Mouse (Mus musculus) hindbrain, embryonic 13.5 days (tissue): ENCODE measurements at regions not wholly inside any gene's neighbourhood (a gene's known extent, or its start where the extent isn't known, plus 50 kb on each side); places are given as distances from the start of the nearest gene placed in this dataset.

Experiments used
- ATAC-seq: fragments of 200-750 bp; cut with Nextera tagmentation; 2 replicates; pipeline ENCODE4 v1.8.0; 2017; ENCODE audit warnings: moderate TSS enrichment; ENCODE audit not compliant: low FRiP score
- H3K27ac ChIP-seq: fragments of 300-500 bp; sonication (generic); 2 replicates; pipeline ENCODE4 v1.5.1; 2015; ENCODE audit warnings: inconsistent platforms, mild to moderate bottlenecking, moderate library complexity
- H3K27me3 ChIP-seq: fragments of 300-500 bp; sonication (generic); 2 replicates; pipeline ENCODE4 v1.6.1; 2015; ENCODE audit warnings: mild to moderate bottlenecking, inconsistent platforms
- H3K36me3 ChIP-seq: fragments of 300-500 bp; sonication (generic); 2 replicates; pipeline ENCODE4 v1.6.1; 2015; ENCODE audit warnings: mild to moderate bottlenecking, inconsistent platforms
- H3K4me1 ChIP-seq: fragments of 300-500 bp; sonication (generic); replicated peaks from 2 replicates; pipeline ENCODE4 v1.6.1; 2015; ENCODE audit warnings: inconsistent platforms
- H3K4me2 ChIP-seq: fragments of 300-500 bp; sonication (generic); 2 replicates; pipeline ENCODE4 v1.6.1; 2015; ENCODE audit warnings: inconsistent platforms, mild to moderate bottlenecking, moderate library complexity
- H3K4me3 ChIP-seq: fragments of 300-500 bp; sonication (generic); 2 replicates; pipeline ENCODE4 v1.5.1; 2015; ENCODE audit warnings: mild to moderate bottlenecking, inconsistent platforms
- H3K9ac ChIP-seq: fragments of 300-500 bp; sonication (generic); 2 replicates; pipeline ENCODE4 v1.6.1; 2015; ENCODE audit warnings: mild to moderate bottlenecking, inconsistent platforms
- H3K9me3 ChIP-seq: fragments of 300-500 bp; sonication (generic); 2 replicates; pipeline ENCODE4 v1.6.1; 2016; ENCODE audit warnings: inconsistent platforms
- WGBS: fragments of 180-500 bp; shearing (Covaris S2); methylation state at CpG from one replicate; pipeline ENCODE4 v1.1.7; 2015; 5-methylcytosine and 5-hydroxymethylcytosine counted together

- 83% methylated on average over 8 of the region's 8 CpGs for WGBS
- H3K9ac ChIP-seq = no peak overlapping the region
- no peaks in the 10 kb centered on the region for H3K4me1 ChIP-seq
- H3K9me3 ChIP-seq = no peaks in the 10 kb centered on the region
- H3K4me3 ChIP-seq = no peak overlapping the region
- H3K4me2 ChIP-seq = no peak overlapping the region
- no peak overlapping the region for H3K27ac ChIP-seq
- H3K36me3 ChIP-seq = no peaks in the 10 kb centered on the region
- no peaks in the 10 kb centered on the region for H3K27me3 ChIP-seq
- no peak for ATAC-seq
Observed at GRCm38 (mm10) chr13:32481444-32482058, 143.0 kb upstream of the Gmds start.

- Histone ChIP-seq H3K9ac (no peak overlapping the region), H3K36me3 (no peaks in the 10 kb centered on the region), H3K4me3 (no peak overlapping the region), H3K4me1 (no peaks in the 10 kb centered on the region), H3K9me3 (no peaks in the 10 kb centered on the region), H3K27me3 (no peaks in the 10 kb centered on the region), H3K27ac (no peak overlapping the region), H3K4me2 (no peak overlapping the region)
- ATAC-seq = no peak
- 69% methylated on average over 4 of the region's 4 CpGs for WGBS
Observed at GRCm38 (mm10) chr13:32480029-32480428, 141.5 kb upstream of the Gmds start.

GRCm38 (mm10) chr13:32479118-32479818 lies 140.7 kb upstream of the Gmds start:
- Histone ChIP-seq H3K4me2 (no peak overlapping the region), H3K4me1 (no peaks in the 10 kb centered on the region), H3K27me3 (no peaks in the 10 kb centered on the region), H3K4me3 (no peak overlapping the region), H3K9me3 (no peaks in the 10 kb centered on the region), H3K36me3 (no peaks in the 10 kb centered on the region), H3K27ac (no peak overlapping the region), H3K9ac (no peak overlapping the region)
- no peak for ATAC-seq
- 90% methylated on average over 8 of the region's 8 CpGs for WGBS

- Histone ChIP-seq H3K27ac (no peak overlapping the region), H3K36me3 (no peaks in the 10 kb centered on the region), H3K4me1 (no peaks in the 10 kb centered on the region), H3K9me3 (no peaks in the 10 kb centered on the region), H3K9ac (no peak overlapping the region), H3K4me3 (no peak overlapping the region), H3K27me3 (no peaks in the 10 kb centered on the region), H3K4me2 (no peak overlapping the region)
- 20% methylated on average over 5 of the region's 5 CpGs for WGBS
- ATAC-seq = no peak
Observed at GRCm38 (mm10) chr13:32465787-32466186, 127.2 kb upstream of the Gmds start.

GRCm38 (mm10) chr13:32465041-32465682 lies 126.6 kb upstream of the Gmds start:
- no peaks in the 10 kb centered on the region for H3K4me1 ChIP-seq
- no peaks in the 10 kb centered on the region for H3K9me3 ChIP-seq
- ATAC-seq = no peak
- no peak overlapping the region for H3K27ac ChIP-seq
- no peaks in the 10 kb centered on the region for H3K27me3 ChIP-seq
- no peak overlapping the region for H3K9ac ChIP-seq
- no peak overlapping the region for H3K4me2 ChIP-seq
- 94% methylated on average over 6 of the region's 6 CpGs for WGBS
- no peaks in the 10 kb centered on the region for H3K36me3 ChIP-seq
- no peak overlapping the region for H3K4me3 ChIP-seq

GRCm38 (mm10) chr13:32454419-32455146 lies 116.0 kb upstream of the Gmds start:
- Histone ChIP-seq H3K9me3 (no peaks in the 10 kb centered on the region), H3K9ac (no peak overlapping the region), H3K36me3 (no peaks in the 10 kb centered on the region), H3K4me3 (no peak overlapping the region), H3K4me1 (no peaks in the 10 kb centered on the region), H3K4me2 (no peak overlapping the region), H3K27ac (no peak overlapping the region), H3K27me3 (no peaks in the 10 kb centered on the region)
- no peak for ATAC-seq
- WGBS = 79% methylated on average over 11 of the region's 11 CpGs

- no peak for ATAC-seq
- Histone ChIP-seq H3K27ac (no peak overlapping the region), H3K4me2 (no peak overlapping the region), H3K27me3 (no peaks in the 10 kb centered on the region), H3K36me3 (no peaks in the 10 kb centered on the region), H3K9ac (no peak overlapping the region), H3K4me1 (no peaks in the 10 kb centered on the region), H3K9me3 (no peaks in the 10 kb centered on the region), H3K4me3 (no peak overlapping the region)
- 74% methylated on average over 8 of the region's 8 CpGs for WGBS
Observed at GRCm38 (mm10) chr13:32449710-32450417, 111.3 kb upstream of the Gmds start.

GRCm38 (mm10) chr13:32444531-32444930 lies 106.0 kb upstream of the Gmds start:
- Histone ChIP-seq H3K27ac (no peak overlapping the region), H3K4me1 (no peaks in the 10 kb centered on the region), H3K4me2 (no peak overlapping the region), H3K4me3 (no peak overlapping the region), H3K9me3 (no peaks in the 10 kb centered on the region), H3K9ac (no peak overlapping the region), H3K27me3 (no peaks in the 10 kb centered on the region), H3K36me3 (no peaks in the 10 kb centered on the region)
- WGBS = 78% methylated on average over 3 of the region's 3 CpGs
- ATAC-seq = no peak

GRCm38 (mm10) chr13:32442025-32442424 lies 103.5 kb upstream of the Gmds start:
- 81% methylated on average over 13 of the region's 13 CpGs for WGBS
- H3K27me3 ChIP-seq = no peaks in the 10 kb centered on the region
- ATAC-seq = no peak
- H3K4me3 ChIP-seq = no peak overlapping the region
- no peak overlapping the region for H3K4me2 ChIP-seq
- H3K9me3 ChIP-seq = no peaks in the 10 kb centered on the region
- H3K36me3 ChIP-seq = no peaks in the 10 kb centered on the region
- no peaks in the 10 kb centered on the region for H3K4me1 ChIP-seq
- H3K27ac ChIP-seq = no peak overlapping the region
- no peak overlapping the region for H3K9ac ChIP-seq

GRCm38 (mm10) chr13:32435136-32435535 lies 96.6 kb upstream of the Gmds start:
- Histone ChIP-seq H3K27ac (no peak overlapping the region), H3K36me3 (no peaks in the 10 kb centered on the region), H3K4me1 (no peaks in the 10 kb centered on the region), H3K9me3 (no peaks in the 10 kb centered on the region), H3K4me2 (no peak overlapping the region), H3K27me3 (no peaks in the 10 kb centered on the region), H3K9ac (no peak overlapping the region), H3K4me3 (no peak overlapping the region)
- 76% methylated on average over 5 of the region's 5 CpGs for WGBS
- peak; percentile 57; the same call in 1 of the 2 replicates for ATAC-seq

GRCm38 (mm10) chr13:32428482-32428881 lies 89.9 kb upstream of the Gmds start:
- no peak overlapping the region for H3K9ac ChIP-seq
- 54% methylated on average over 3 of the region's 3 CpGs for WGBS
- no peaks in the 10 kb centered on the region for H3K9me3 ChIP-seq
- no peak overlapping the region for H3K27ac ChIP-seq
- ATAC-seq = no peak
- H3K4me1 ChIP-seq = no peaks in the 10 kb centered on the region
- no peak overlapping the region for H3K4me3 ChIP-seq
- H3K27me3 ChIP-seq = no peaks in the 10 kb centered on the region
- H3K4me2 ChIP-seq = no peak overlapping the region
- H3K36me3 ChIP-seq = no peaks in the 10 kb centered on the region

- Histone ChIP-seq H3K4me3 (no peak overlapping the region), H3K9ac (no peak overlapping the region), H3K9me3 (no peaks in the 10 kb centered on the region), H3K4me2 (no peak overlapping the region), H3K36me3 (no peaks in the 10 kb centered on the region), H3K27ac (no peak overlapping the region), H3K27me3 (no peaks in the 10 kb centered on the region), H3K4me1 (no peaks in the 10 kb centered on the region)
- WGBS = 89% methylated on average over 13 of the region's 13 CpGs
- no peak for ATAC-seq
Observed at GRCm38 (mm10) chr13:32426906-32427305, 88.4 kb upstream of the Gmds start.
